Mouse (Mus musculus): ENCODE data around the gene Dnah10.

GRCm38 (mm10) chr5:124785650-124786049, 60.8 kb downstream of the Dnah10 start:
- TF ChIP-seq GATA1 (IDR thresholded peaks at IDR 0.05; ENCODE audit: low read length) (no peak), TAL1 (IDR thresholded peaks at IDR 0.05; ENCODE audit: low read length) (no peak)
